Mouse (Mus musculus): Measurements from ENCODE around the gene Nit1.

DNA sequence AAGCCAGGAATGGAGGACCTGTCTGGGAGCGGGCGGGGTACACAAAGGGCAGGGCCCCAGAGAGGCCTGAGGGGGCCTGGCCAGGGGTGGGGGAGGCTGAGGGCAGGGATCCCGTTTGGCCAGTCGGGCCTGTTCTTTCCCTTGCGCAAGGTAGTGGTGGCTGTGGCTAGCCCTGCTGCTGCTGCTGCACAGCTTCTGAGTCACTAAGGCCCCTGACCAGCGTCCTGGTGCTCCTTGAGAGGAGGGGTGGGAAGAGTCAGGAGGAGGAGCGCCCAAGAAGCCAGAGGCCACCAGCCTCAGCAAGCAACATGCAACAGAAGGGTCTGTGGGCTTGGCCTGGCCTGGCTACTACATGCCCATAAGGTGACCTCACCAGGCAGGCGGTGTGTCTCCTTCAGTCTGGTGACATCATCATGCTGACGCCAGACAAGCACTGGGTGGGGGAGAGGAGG is 30.2 kb upstream of the Nit1 start:
- no peak for TF ChIP-seq MAX (IDR thresholded peaks at IDR 0.05; ENCODE audit: low read length)
- no peak for TF ChIP-seq POLR2A (IDR thresholded peaks at IDR 0.05; ENCODE audit: low read depth, low read length)
- TF ChIP-seq HCFC1 (IDR thresholded peaks at IDR 0.05; ENCODE audit: low read depth, low read length): no peak
- no peak for TF ChIP-seq USF2 (conservative IDR thresholded peaks at IDR 0.05; ENCODE audit: low read depth, low read length)
- no peak for TF ChIP-seq CTCF (conservative IDR thresholded peaks at IDR 0.05 in 1 of 2, IDR thresholded peaks at IDR 0.05 in 1 of 2; ENCODE audit: low read depth in 2 of 2, low read length in 2 of 2)
- no peak for TF ChIP-seq MXI1 (IDR thresholded peaks at IDR 0.05; ENCODE audit: low read depth, low read length)
- TF ChIP-seq ZKSCAN1 (IDR thresholded peaks at IDR 0.05; ENCODE audit: borderline replicate concordance, low read depth, low read length): no peak
- TF ChIP-seq MEF2A (IDR thresholded peaks at IDR 0.05; ENCODE audit: borderline replicate concordance, low read depth, low read length): no peak
- TF ChIP-seq SIN3A (IDR thresholded peaks at IDR 0.05; ENCODE audit: low read length): no peak
- TF ChIP-seq NRF1 (IDR thresholded peaks at IDR 0.05; ENCODE audit: low read depth, low read length): no peak
- no peak for TF ChIP-seq USF1 (IDR thresholded peaks at IDR 0.05; ENCODE audit: low read depth, low read length)
